Mouse (Mus musculus) common myeloid progenitor, adult 5-6 weeks (primary cell): ENCODE results near the gene 1700017D01Rik. TPM values are rescaled to one million over a fixed set of nuclear protein-coding genes. Genes with fewer than 3 reads are reported as not detected.
"Not testable (repeated sequence)": the region's sequence is repeated elsewhere in the genome, so short reads cannot be mapped to it uniquely, and the experiment has no call there.

Experiments
- ATAC-seq: replicated peaks from 2 replicates; pipeline ENCODE4 v1.8.0; 2016; ENCODE audit warnings: low read depth, mild to moderate bottlenecking, moderate TSS enrichment, inconsistent platforms; ENCODE audit not compliant: poor library complexity, severe bottlenecking
- total RNA-seq: library from RNA; stranded (forward); fragments of 200-1000, 187-1606 nt; gene quantifications from 2 replicates; pipeline ENCODE4 v1.2.3, GENCODE M21; 2017

Gene 1700017D01Rik
- not detected in 2 replicates for total RNA-seq

DNA sequence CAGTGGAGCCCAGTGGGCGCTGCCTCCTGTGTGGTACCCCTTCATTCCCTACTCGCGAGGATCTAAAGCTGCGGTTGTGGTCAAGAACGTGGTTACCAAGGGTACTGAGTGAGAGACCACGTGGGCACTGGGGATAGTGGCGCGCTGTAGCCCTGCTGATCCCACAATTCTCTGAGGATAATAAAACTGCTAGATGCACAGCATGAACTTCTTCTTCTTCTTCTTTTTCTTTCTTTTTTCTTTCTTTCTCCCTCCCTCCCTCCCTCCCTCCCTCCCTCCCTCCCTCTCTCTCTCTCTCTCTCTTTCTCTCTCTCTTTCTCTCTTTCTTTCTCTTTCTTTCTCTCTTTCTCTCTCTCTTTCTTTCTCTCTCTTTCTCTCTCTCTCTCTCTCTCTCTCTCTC lies at the start of gene 1700017D01Rik:
1700017D01Rik (minus strand) TSS at position 101 of the 400 bp plus-strand sequence.
- not testable (repeated sequence) for ATAC-seq

DNA sequence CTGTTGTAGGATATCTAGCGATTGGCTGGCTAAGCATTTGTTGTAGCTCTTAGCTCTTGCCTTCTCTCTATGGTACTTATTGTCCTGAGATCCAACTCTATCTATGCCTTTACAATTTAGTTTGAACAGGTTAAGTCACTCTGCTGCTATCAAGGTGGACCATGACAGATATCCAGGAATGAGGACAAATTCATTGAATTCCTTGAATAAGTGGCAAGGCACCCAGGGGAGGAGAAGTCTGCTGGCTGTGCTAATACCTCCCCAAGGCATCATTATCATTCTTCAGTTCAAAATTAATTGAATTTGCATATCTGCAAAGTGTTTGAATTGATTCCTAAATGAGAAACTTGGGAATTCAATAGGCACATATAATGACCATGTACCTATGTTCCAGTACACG lies 46.8 kb upstream of the 1700017D01Rik start:
- no peak for ATAC-seq

DNA sequence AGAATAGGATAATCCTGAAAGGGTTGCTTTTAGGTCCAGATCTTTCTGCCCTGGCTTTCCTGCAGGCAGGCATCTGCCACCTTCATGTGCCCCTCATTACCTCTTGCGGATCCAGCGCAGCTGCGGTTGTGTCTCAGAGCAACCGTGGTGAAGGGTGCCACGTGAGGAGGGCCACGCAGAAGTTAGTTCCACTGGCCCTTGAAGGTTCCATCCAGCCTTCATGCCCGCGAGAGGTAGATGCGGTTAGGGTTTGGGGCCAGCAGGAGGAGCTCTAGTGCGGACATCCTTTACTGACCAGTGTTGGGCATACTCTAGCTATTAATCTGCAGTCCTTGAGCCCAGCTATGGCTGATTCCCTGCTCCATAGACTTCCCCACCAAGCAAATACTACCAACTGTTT lies 34.5 kb upstream of the 1700017D01Rik start, which contains the start of gene 1700025F22Rik:
1700025F22Rik (minus strand) TSS at position 149 of the 400 bp plus-strand sequence.
- ATAC-seq, result peak; percentile 83

DNA sequence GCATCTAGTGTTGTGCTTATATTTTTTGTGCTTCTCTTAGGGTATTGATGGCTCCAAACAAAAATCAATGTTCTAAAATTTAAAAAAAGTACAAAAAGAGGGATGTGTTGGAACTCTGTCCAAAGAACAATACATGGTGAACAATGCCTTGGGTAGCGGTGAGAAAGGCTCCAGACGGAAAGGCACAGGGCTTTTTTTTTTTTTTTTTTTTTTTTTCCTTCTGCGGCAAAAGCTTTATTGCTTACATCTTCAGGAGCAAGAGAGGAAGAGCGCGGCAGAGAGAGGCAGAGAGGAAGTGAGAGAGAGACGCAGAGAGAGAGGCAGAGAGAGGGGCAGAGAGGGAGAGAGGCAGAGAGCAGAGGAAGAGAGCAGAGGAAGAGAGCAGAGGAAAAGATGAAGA lies 27.2 kb upstream of the 1700017D01Rik start:
- ATAC-seq, result not testable (repeated sequence)

DNA sequence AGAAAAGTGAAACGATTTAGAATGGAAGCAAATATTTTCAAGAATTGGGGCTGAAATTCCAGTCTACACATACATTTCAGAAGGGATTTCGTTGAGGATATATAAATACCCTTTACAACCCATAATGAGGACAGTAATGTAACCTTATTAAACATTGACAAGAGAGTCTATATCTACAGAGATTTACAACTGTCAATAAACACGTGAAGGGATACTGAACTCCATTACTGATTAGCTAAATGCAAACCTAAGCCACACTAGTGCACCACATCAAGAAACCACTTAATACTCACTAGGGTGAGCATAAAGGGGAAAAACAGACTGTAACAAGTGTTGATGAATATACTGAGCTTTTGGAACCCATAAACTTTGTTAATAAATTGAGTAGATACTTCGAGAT lies 4.7 kb upstream of the 1700017D01Rik start:
- ATAC-seq, result no peak

DNA sequence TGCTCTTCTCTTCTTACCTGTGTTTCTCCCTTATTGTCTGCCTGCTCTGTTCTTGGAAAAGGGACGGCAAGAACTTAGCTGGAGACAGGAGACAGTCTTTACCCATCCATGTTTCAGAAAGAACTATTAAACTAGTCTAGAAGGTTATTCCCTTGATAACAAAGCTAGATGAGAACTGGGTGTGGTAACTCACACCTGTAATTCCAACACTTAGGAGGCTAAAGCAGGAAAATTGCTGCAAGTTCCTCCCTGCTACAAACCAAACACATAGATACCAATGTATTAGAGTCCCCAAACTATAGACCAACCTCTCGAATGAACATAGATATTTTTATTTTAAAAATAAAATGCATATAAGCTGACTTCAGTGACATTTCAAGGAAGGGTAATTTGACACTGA lies 4.2 kb upstream of the 1700017D01Rik start:
- ATAC-seq, result no peak

DNA sequence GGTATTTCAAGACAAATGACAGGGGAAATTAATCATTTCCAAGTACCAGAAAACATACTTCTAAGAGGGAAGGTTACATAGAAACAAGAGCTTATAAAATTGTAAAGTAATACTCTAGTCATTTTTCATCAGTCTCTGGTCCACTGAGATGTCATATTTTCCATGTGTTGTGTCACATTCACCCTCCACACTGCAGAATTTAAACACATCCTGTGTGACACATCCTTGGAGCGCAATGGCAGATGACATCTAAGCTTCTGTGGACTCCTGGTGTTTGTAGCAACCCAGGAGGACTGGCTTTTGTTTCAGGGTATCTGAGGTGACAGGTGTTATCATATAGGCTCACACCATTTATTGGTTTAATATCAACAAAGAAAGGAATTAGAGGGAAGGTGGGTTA lies 974 bp downstream of the 1700017D01Rik start:
- ATAC-seq, result no peak

DNA sequence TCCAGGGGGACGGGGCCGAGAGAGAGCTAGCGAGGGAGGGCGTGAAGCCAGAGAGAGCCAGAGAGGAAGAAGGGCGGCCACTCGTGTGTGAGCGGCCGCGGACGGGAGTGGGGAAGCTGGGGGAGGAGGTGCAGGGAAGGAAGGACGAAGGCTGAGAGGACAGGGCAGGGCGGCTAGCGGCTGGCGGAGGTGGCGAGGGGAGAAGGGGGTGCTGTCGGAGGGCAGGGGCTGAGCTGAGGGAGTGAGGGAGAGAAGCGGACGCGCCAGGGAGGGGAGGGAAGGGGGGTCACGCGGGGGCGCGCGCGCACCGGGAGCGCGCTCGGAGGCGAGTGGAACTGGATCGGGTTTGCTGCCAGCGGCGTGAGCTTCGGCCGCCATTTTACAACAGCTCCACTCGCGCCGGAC lies 9.7 kb downstream of the 1700017D01Rik start:
- ATAC-seq, result peak; percentile 97

DNA sequence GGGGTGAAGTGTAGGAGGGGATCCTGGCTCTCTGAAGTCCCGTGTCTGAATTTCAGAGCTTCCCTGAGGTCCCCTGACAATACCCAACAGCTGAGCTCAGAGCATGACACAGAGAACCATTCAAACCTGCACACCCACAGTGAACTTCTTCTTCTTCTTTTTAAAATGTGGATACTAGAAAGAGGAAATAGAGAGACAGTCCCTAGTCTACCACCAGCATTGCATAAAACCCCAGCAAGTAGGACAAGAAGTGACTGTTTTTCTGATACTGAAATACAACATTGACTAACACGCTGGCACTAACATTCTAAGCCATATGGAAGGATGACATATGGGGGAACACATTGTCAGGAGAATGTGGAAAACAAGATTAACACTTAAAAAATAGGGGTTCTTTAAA lies 11.3 kb downstream of the 1700017D01Rik start:
- peak; percentile 45 for ATAC-seq

DNA sequence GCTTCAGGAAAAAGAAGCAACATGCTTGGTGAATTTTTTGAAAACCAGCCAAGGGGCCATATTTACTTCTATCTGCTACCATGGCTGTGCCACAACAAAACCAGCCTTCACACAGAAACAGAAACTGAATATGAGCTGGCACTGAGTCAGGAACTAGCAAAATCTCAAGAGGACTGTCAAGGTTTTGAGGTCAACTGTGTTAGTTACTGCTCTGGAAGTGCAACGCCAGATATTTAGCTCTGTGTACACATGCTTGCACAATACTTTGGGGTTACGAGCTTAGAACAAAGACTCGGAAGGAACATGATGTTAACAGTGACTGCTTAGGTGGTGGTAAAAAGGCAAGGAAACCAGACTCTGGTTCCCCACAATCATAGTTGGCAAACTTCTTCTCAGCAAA lies 22.9 kb downstream of the 1700017D01Rik start:
- peak; percentile 98 for ATAC-seq

DNA sequence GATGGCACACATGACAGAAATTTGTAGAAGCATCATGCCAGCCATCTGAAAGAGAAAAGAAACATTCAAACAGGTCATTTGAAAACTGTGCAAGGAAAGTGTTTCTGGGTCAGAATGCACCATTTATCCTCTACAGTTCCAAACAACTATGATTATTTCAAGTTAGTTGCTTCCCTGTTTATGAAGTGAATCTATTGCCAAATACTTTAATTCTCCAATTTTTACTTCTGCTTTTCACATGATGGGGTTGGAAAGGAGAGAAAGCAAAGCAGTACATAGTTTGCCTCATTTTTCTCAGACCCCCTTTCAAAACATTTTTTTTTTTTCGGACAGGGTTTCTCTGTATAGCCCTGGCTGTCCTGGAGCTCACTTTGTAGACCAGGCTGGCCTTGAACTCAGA lies 28.8 kb downstream of the 1700017D01Rik start:
- 0 out of 2 replicates have a peak, but pooled peaks have one; percentile 54 for ATAC-seq

DNA sequence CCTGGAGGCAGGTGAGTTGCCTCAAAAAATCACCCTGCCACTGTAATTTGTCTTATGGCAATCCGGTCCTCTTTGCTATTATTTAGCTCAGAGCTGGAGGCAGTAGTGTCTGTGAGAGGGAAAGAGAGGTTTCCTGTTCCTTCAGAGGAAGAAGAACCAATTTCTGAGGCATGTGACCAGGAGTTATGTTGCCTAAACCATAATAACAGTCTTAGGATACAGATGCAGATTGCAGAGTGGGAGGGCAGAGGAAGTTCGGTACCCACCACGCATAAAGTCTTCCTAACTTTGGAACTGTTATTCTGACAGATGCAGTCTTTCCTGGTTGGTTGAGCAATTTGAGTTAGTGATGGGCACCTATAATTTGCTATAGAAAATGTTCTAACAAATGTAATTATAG lies 32.3 kb downstream of the 1700017D01Rik start:
- 0 out of 2 replicates have a peak, but pooled peaks have one; percentile 36 for ATAC-seq

DNA sequence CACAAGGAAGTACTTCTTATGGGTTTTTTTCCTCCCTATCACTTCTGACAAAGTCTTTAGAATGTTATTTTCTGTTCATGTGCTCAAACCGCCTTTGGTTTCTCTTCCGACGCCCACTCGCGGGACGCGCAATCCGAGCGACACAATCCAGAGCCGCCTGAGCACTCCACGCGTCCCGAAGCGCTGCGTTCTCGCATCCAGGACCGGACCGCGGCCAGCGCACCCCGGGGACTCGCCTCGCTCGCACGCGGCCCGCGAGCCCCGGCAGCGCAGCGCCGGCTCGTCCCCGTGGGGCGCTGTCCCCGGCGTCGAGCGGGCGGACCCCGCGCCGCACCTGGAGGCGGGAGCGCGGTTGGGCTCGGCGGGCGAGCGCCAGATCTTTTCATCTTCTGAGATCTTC lies 38.5 kb downstream of the 1700017D01Rik start:
- ATAC-seq, result peak; percentile 39; the same call in 1 of the 2 replicates

DNA sequence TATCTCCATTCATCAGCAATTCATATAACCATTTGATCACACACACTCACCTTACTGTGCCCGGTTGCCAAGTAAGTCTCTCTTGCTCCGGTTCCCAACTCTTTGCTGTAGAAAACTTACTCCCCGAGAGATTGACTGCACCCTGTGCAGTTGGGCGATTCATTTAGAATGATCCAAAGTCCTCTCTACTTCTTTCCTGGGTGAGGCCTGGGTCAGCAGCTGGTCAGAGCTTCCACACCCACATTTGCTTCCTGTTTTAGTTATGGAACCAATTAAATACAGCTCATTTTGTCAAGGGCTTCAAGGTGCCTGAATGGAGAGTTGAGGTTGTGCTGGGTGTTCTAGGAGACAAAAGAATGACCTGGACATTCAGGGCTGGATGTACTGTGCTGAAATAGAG lies 49.7 kb downstream of the 1700017D01Rik start, which contains the start of gene Ms4a8a:
Ms4a8a (minus strand) TSS at position 169 of the 400 bp plus-strand sequence.
- no peak for ATAC-seq

DNA sequence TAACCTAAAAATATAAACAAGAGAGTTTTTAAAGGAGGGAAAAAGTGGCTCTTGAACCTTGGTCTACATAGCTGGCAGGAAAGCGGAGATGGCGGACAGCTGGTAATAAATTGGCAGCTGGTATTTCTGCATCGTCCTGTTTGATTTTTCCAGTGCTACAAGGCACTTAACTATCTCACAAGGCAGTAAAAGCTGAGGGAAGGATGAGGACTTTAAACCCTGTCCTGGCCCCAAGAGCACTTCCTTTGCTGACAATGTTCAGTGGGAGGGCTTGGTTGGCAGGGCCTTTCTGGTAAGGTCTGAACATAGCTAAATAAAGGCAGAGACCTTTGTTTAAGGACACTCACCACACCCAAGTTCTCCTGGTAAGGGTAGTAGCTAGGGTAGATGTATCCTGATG lies 60.3 kb downstream of the 1700017D01Rik start:
- no peak for ATAC-seq

DNA sequence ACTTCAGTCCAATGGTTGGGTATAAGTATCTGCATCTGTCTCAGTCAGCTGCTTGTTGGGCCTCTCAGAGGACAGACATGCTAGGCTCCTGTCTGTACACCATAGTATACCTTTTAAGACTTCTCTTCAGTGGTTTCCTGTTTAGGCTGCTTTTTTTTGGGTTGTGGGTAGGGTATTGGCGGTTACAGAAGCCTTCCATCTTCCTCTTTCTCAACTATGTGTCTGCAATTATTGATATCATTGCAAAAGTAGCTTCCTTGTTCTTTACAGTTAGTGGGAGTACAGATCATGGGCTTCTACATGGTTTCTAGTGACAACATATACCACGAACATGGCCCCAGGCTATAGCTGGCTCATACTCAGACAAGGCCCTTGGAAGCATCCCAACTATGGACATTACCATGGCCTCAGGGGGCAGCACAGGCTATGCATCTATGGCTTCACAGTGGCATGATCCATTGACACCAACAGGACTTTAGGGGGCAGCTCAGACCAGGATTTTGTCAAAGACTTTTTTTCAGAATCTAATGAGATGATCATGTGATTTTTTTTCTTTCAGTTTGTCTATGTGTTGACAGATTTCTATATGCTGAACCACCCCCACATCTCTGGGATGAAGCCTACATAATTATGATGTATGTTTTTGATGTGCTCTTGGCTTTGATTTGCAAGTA lies 65.3 kb downstream of the 1700017D01Rik start:
- ATAC-seq, result peak; percentile 93

DNA sequence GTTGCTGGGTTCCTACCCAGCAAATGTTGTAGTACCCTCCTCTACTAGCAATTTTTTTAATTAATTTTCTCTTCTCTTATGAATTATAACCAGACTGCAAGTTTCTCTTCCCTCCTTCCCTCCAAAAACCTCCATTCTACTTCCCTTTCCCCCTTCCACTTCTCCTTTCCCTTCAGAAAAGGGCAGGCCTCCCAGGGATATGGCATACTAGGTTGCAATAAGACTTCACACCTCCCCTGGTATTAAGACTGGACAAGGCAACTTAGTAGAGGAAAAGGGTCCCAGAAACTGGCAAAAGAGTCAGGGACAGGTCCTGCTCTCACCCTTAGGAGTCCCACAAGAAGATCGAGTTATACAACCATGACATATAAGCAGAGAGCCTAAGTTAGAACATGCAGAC lies 69.8 kb downstream of the 1700017D01Rik start:
- ATAC-seq, result 0 out of 2 replicates have a peak, but pooled peaks have one; percentile 13

DNA sequence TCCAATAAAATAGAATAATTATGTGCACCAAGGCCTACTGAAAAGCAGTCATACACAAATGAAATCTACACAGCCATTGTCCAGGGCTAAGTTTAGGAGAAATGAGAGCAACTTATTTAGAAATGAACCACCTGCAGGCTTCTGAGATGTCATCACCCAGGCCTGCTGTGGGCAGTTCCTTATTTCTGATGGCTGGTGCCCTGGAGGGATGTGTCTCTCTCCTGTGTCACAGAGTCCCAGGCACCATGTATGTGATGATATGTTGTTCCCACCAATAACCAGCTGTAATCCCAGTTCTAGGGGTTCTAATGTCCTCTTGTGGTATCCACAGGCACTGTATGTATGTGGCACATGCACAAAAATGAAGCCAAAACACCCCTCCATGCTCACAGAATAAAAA lies 70.7 kb downstream of the 1700017D01Rik start:
- ATAC-seq, result peak; percentile 71

DNA sequence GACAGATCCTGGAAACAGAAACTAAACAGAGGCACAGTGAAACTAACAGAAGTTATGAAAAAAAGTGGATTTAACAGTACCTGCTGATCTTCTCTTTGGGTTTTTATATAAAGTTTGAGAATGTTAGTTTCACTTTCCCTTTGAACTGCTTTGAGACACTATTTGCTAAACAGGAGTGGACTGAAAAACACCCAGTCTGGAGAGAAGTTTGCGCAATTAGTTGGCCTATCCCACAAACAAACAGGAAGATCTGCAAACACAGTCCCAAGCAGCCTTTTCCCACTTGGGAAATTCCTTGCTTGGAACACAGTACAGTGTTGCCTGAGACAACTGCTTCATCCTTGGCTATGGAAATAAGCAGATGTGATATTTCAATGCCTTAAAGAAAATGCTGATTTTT lies 75.0 kb downstream of the 1700017D01Rik start:
- 0 out of 2 replicates have a peak, but pooled peaks have one; percentile 29 for ATAC-seq

DNA sequence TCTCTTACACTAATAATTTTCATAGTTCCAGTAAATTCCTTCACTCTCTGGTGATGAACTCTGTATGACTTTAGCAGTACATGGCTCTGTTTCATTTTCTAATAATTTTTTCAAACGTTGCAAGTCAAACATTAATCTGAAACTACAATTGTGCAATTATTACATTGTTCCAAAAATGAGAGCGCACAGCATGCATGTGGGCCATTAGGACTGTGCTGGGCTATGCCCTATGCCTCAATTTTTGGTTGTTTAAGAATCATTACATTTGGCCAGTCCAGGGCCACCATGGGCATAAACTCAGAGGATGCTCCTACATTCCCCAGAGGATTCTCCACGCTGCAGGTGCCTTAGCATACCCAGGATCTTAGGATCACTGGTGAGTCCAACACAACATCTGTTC lies 77.4 kb downstream of the 1700017D01Rik start:
- no peak for ATAC-seq

DNA sequence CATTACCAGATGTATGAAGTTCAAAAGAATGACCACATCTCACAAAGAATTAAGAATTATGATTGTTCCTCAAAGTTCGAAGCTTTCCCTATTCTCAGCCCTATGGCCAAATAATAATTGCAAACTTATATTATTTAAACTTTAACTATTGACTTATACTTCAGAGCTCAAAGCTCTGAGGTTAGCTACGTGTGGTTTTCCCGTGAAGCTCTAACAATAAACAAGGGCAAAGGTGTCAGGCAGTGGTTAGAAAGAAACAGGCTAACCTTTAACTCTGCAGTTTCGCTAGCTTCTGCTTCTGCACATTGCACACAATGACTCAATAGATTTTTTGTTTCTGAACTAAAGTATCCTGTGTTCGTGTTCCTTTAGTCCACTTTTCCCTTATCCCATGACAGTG lies 77.8 kb downstream of the 1700017D01Rik start:
- no peak for ATAC-seq

DNA sequence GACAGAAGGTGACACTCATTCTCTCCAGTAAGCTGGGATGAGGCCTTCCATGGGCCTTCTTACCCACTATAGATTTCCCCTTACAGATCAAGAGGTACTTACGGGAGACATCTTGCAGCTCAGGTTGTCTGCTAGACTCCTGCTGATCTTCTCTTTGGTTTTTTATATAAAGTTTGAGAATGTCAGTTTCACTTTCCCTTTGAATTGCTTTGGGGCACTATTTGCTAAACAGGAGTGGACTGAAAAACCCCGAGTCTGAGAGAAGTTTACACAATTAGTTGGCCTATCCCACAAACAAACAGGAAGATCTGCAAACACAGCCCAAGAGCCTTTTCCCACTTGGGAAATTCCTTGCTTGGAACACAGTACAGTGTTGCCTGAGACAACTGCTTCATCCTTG lies 80.4 kb downstream of the 1700017D01Rik start:
- peak; percentile 27; the same call in 1 of the 2 replicates for ATAC-seq
